Mouse (Mus musculus) adrenal gland (tissue): Measurements from ENCODE around the gene Ppm1d.

Source experiments
- intact Hi-C: fragments of 180-260 bp; cut with DNase I; formaldehyde crosslinking; loops from one replicate; pipeline ENCODE4 v1.15.1; 2025
- long read RNA-seq, 2 experiments: library from polyadenylated mRNA; unstranded; transcript quantifications; one replicate each; pipeline ENCODE4 v2.0.0; 2020; ENCODE audit warnings: borderline replicate concordance in 1 of 2; ENCODE audit not compliant: insufficient replicate concordance in 1 of 2

The Ppm1d gene
- long read RNA-seq, experiment 1, partial matches to known transcripts: 1 of 3 reads
- long read RNA-seq, experiment 1, other reads (novel, unspliced or antisense): 0 of 3 reads
- long read RNA-seq, experiment 2, transcript Ppm1d-201 (6 exons, 2,899 nt): major isoform, 16 of 19 reads
- long read RNA-seq, experiment 2, partial matches to known transcripts: 1 of 19 reads
- long read RNA-seq, experiment 2, other reads (novel, unspliced or antisense): 2 of 19 reads

- intact Hi-C loops: no loop called here
Measured at GRCm38 (mm10) chr11:85310713-85311574, at the start of gene Ppm1d. Gene Ppm1d, plus strand, starts transcription at chr11:85311244.

- intact Hi-C loops: loop anchor here (5.0 kb wide), 1 partner anchor 92 kb away; the partner anchor contains the start of gene 1700125H20Rik
Measured at GRCm38 (mm10) chr11:85264635-85265034, 46.4 kb upstream of the Ppm1d start.

- intact Hi-C loops: no loop called here
Measured at GRCm38 (mm10) chr11:85267393-85267792, 43.7 kb upstream of the Ppm1d start.

- intact Hi-C loops: loop anchor here (5.0 kb wide), 1 partner anchor 67 kb away; no protein-coding TSS in a partner anchor
Measured at GRCm38 (mm10) chr11:85270631-85271030, 40.4 kb upstream of the Ppm1d start.

- intact Hi-C loops: loop anchor here (5.0 kb wide), 1 partner anchor 64 kb away; no protein-coding TSS in a partner anchor
Measured at GRCm38 (mm10) chr11:85273299-85273698, 37.7 kb upstream of the Ppm1d start.

GRCm38 (mm10) chr11:85275151-85275550 lies 35.9 kb upstream of the Ppm1d start:
- intact Hi-C loops: no loop called here

GRCm38 (mm10) chr11:85277609-85278008 lies 33.4 kb upstream of the Ppm1d start:
- intact Hi-C loops: no loop called here

- intact Hi-C loops: no loop called here
Measured at GRCm38 (mm10) chr11:85278175-85278574, 32.9 kb upstream of the Ppm1d start.

GRCm38 (mm10) chr11:85281219-85281878 lies 29.7 kb upstream of the Ppm1d start:
- intact Hi-C loops: no loop called here

- intact Hi-C loops: no loop called here
Measured at GRCm38 (mm10) chr11:85297953-85298352, 13.1 kb upstream of the Ppm1d start.

GRCm38 (mm10) chr11:85299880-85300279 lies 11.2 kb upstream of the Ppm1d start:
- intact Hi-C loops: no loop called here

GRCm38 (mm10) chr11:85301161-85301560 lies 9.9 kb upstream of the Ppm1d start:
- intact Hi-C loops: no loop called here

GRCm38 (mm10) chr11:85301836-85302235 lies 9.2 kb upstream of the Ppm1d start:
- intact Hi-C loops: no loop called here

GRCm38 (mm10) chr11:85306577-85307260 lies 4.3 kb upstream of the Ppm1d start:
- intact Hi-C loops: no loop called here

- intact Hi-C loops: no loop called here
Measured at GRCm38 (mm10) chr11:85308799-85309198, 2.2 kb upstream of the Ppm1d start.

- intact Hi-C loops: no loop called here
Measured at GRCm38 (mm10) chr11:85310407-85310712, 684 bp upstream of the Ppm1d start.

- intact Hi-C loops: no loop called here
Measured at GRCm38 (mm10) chr11:85311645-85312490, 824 bp downstream of the Ppm1d start.

- intact Hi-C loops: no loop called here
Measured at GRCm38 (mm10) chr11:85312818-85313217, 1.8 kb downstream of the Ppm1d start.

GRCm38 (mm10) chr11:85313361-85313760 lies 2.3 kb downstream of the Ppm1d start:
- intact Hi-C loops: no loop called here

GRCm38 (mm10) chr11:85323567-85324330 lies 12.7 kb downstream of the Ppm1d start:
- intact Hi-C loops: no loop called here
